Mouse (Mus musculus): ENCODE data around the gene Gas2l1.

DNA sequence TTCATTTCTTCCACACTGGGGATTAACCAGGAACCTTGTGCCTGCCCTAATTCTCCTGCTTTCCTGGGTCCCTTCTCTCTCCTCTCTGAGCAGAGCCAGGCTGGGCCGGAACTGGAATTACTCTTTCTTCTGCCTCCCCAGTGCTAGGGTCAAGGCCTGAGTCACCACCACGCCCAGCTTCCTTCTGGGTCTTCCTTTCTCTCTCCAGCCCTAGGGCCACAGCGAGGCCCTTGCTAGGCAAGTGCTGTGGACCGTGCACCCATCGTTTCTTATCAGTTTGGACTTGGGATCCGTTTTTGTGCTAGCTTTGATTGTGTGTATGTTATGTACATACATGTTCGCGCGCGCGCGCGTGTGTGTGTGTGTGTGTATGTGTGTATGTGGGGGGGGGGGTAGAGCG is 11.0 kb downstream of the Gas2l1 start:
- TF ChIP-seq POLR2AphosphoS2 (IDR thresholded peaks at IDR 0.05; ENCODE audit: low read length) (no peak), MEF2A (IDR thresholded peaks at IDR 0.05; ENCODE audit: extremely low read depth, insufficient replicate concordance, low read depth, low read length, poor library complexity, severe bottlenecking) (no peak), MYC (IDR thresholded peaks at IDR 0.05; ENCODE audit: low read depth, low read length) (no peak)
